Mouse (Mus musculus): ENCODE measurements around the gene Vkorc1l1.

The Vkorc1l1 gene

DNA sequence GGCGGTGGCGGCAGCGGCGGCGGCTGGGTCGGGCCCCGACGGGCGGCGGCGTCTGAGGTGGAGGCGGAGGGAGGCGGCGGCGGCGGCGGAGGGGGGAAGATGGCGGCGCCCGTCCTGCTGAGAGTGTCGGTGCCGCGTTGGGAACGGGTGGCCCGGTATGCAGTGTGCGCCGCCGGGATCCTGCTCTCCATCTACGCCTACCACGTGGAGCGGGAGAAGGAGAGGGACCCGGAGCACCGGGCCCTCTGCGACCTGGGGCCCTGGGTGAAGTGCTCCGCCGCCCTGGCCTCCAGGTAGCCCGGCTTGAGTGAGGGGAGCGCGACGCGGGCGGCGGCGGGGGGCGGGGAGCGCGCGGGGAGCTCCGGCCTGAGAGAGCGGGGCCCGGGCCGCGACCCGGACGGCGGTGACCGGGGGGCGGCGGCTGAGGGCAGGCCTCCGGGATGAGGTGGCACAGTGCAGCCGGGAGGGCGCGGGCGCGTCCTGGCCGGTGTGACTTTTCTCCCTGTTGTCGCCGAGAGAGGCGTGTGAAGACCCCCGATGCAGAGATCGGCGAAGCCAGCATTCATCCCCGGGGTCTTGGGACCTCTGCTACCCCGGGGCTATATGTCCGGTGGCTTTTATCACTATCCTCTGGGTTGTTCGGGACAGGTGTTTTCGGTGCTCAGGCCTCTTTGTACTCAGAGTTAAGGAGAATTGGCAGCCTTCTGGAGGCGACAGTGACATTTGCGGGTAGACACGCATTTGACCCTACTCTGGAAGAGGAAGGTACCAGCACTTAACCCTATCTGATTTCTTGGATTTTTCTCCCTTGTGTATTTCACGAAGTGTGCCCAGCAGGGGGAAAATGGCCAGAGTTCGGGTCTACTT lies 536 bp downstream of the Vkorc1l1 start:
- DNase-seq (ENCODE audit: low spot score in 2 of 2), result peak; percentile 13 to 40

DNA sequence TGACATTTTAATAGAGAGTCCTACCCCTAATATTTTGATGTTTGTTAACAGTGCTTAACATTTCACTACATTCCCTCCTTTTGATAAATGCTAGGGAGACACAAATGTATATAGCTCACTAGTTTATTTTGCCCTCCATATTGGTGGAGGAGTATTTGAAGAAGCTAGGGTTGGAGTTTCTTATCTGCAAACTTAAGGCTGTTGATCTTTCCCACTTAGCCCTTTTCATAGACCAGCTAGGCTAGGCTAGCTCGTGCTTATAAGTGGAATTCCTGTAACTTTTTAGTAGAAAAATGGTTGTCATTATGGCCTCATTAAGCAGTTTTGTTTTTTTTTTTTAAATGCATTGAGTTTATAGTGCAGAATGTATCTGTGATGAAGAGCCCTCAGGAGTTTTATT lies 1.6 kb downstream of the Vkorc1l1 start:
- DNase-seq (ENCODE audit: low spot score in 2 of 2), result no peak

DNA sequence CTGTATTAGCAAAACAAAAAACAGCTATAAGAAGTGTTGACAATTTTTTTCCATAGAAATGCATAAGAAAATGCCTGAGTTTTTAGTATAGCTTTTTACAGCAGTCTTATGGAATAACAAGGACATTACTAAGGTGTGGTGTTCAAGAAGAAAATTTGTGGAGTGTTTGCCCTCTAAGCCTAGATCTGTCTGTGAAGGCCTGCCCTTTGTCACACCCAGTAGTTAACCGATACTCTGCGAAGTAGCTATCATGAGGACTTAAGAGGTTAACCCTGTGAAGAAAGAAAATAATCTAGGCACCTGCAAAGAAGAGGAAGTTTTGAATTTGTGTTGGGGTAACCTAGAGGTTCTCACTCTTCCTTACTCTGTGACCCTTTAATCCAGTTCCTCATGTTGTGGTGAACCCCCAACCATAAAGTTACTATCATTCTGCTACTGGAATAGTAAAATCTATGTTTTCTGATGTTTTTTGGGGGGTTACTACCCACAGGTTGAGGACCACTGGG lies 5.8 kb downstream of the Vkorc1l1 start:
- DNase-seq (ENCODE audit: low spot score in 2 of 2), result no peak

DNA sequence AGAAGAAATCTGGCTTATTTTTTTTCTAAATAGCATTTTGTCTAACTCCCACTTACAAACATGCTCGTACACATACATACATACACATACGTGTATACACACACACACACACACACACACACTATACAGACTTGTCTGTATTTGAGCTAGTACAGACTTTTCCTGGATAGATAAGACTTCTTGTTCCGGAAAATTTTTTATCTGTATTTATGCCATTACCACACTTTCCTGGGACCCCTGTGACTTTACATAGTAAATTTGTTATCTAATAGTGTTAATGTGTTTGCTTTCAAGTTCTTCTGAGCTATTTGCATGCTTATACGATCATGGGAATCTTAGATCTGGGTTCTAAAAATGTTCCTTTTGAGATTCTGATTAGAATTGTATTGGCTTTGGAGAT lies 10.4 kb downstream of the Vkorc1l1 start:
- no peak for DNase-seq (ENCODE audit: low spot score in 2 of 2)

DNA sequence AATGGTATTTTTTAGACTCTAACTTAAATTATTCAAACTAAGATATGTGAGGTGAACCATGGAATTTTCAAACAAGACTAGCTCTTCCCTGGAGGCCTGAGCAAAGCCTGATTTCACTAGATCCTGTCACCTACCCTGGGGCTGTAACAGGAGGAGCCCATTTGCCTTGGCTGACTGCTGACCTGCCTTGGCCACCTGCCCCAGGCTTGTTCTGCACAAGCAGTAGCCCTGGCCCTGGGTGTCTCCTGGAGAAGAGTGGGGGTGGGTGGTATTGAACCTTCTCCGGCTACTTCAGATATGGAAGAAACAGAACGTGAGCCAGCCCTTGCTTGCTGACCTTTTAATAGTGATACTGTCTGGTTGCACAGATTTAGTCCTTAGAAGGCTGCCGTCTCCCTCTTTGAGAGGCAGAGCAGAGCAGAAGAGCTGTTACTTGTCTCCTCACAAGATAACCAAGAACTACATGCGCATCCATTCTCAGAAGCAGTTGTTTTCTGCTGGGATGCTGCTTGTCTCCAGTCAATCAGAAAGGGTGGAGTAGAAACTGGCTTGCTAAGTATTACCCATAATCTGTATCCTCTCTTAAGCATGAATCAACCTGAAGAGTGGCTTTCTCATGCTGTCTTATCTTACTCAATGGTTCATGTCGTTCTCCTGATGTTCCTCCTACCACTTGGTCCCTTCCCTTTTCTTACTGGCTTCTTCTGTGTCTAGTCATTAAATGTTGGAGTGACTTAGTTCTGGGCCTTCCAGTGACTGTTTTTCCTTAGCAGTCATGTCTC lies 12.9 kb downstream of the Vkorc1l1 start:
- DNase-seq (ENCODE audit: low spot score in 2 of 2), result no peak

DNA sequence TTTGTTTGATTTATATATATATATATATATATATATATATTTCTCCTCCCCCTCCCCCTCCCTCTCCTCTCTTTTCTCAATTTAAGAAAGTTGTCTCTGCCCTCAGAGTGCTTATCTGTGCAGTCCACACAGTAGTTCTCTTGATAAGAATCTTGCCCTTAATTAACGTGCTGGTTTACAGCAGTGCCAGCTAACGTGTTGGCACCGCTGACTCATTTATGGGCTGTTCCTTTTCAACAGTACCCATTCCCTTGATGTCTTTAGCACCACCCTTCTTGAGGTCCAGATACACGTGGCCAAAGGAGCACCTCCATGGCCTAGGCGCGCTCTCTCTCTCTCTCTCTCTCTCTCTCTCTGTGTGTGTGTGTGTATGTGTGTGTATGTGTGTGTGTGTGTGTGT lies 14.0 kb downstream of the Vkorc1l1 start:
- peak; percentile 27 to 55 for DNase-seq (ENCODE audit: low spot score in 2 of 2)

DNA sequence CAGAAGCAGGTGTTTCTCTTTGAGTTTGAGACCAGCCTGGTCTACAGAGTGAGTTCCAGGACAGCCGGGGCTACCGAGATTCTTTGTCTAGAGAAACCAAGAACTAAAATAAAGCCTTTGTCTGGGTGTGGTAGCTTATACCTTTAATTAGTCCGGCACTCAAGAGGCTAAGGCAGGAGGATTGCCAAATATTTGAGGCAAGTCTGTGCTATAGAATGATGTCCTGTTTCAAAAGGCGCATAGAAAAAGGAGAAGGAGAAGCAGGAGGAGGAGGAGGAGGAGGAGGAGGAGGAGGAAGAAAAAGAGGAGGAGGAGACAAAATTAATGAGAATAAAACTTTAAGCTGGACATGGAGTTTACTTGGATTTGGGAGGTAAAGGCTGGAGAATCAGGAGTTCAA lies 21.5 kb downstream of the Vkorc1l1 start:
- DNase-seq (ENCODE audit: low spot score in 2 of 2), result no peak

DNA sequence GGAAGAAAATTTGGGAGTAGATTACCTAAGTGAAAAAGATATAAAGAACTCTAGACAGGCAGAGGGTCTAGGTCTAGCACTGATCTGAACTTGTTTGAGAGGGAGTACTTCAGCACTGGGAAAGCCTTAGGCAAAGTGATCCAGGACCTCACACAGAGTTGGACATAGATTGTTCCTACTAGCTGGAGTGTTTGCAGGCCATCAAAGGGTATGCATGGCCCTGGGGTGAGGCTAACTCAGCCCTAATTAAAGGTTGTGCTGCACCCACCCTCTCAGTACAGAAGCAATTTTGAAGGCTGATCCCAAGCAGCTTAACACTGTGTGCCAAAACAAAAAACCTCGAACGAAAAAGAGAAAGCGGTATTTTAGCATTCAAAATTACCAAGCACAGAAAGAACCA lies 24.7 kb downstream of the Vkorc1l1 start:
- no peak for DNase-seq (ENCODE audit: low spot score in 2 of 2)

DNA sequence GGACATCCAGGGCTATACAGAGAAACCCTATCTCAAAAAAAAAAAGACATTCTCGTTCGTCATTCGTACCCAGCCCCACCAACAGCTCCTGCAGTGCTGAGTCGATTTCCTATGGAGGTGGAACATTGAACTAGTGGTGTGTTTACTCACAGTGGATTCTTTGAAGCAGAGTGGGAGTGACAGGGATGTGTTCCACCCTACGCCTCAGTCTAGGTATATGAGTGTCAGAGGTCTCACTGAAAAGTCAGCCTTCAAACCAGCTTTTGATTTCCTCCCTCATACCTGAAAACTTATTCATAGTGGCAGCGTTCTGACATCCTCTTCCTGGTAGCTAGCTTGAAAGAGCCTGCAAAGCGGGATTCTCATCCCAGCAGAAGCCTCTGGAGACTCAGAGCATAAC lies 26.6 kb downstream of the Vkorc1l1 start:
- no peak for DNase-seq (ENCODE audit: low spot score in 2 of 2)

DNA sequence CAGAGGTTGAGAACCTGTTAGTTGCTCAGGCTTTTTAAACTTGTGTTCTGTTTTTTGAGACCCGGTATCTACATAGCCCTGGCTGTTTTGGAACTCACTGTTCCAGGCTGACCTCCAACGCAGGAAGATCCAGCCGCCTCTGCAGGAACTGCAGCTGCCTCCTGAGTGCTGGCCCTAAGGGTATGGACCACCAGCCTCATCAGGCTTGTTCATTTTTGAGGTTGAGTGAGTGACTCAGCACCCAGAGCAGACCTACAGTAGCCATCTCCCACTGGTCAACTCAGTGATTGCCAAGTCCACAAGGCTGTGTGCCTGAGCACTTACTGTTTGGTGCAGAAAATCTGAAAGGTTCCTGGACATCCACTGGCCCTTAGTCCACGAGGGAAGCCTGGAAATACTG lies 29.7 kb downstream of the Vkorc1l1 start:
- DNase-seq (ENCODE audit: low spot score in 2 of 2), result no peak

DNA sequence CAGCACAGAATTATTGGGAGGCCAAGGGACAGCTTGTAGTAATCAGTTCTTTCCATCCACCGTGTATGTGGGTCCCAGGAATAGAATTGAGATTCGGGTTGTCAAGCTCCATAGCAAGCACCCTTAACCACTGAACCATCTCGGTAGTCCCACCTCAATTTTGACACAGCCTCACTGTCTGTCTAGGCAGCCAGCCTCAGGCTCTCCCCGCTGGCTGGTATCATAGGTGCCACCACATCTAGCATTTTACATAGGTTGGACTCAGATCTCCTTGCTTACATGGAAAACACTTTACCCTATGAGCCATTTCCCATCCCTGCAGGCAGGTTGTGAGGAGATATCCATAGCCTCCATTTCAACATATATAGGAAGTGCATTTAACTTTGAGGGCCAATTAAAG lies 32.6 kb downstream of the Vkorc1l1 start:
- DNase-seq (ENCODE audit: low spot score in 2 of 2), result no peak

DNA sequence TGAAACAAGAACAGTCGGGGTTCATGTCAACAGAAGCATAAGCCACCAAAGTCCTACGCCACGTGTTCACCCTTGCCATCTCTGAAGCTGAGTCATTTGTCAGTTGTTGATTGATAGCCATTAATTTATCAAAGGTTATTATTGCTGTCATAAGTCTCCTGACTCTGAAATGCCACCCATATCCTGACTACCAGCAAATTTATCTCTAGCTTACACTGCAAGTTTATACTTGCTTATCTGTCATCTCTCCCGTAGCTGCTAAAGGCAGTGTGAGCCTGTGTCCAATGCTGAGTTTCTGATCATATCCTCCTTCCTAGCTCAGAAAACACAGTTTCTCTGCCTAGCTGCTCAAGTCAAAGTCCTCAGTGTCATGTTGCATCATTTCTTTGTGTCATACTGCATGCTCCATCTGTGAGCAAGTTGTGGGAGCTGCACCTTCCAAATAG lies 33.1 kb downstream of the Vkorc1l1 start:
- peak in 1 of 2 experiments; percentile 27 for DNase-seq (ENCODE audit: low spot score in 2 of 2)

DNA sequence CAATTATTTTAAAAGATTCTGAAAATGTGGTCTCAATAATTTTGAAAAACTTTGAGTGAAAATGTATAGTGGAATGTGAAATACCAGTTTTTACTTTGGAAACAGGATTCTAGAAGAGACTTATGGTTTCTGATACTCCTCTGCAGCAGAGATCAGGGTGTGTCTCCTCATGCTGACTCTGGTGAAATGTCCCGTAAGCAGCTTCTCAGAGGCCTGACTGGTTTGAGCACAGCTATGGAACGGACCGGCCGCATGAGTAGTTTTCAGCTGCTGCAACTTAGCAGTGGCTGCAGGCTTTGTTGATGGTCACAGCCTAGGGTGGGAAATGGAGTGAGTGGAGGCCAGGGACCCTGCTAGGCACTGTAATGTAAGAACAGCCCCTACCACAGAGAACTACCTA lies 36.0 kb downstream of the Vkorc1l1 start:
- DNase-seq (ENCODE audit: low spot score in 2 of 2), result no peak

DNA sequence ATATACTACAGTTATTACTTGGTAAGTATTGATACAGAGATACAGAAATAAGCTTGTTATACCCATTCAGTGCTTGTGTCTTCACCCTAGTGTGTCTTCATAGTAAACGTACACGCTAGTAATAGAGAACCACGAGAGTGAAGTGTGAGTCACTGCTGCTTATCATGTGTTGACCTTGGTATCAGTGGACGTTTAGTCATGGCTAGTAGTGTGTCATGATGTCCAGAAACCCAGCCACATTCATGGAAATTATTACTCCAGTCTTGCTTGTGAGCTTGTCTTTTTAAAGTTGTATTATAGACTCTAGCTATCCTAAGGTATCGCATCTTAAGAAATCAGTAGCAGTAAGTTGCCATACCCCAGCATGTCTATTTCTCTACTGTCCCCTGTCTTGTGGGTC lies 36.8 kb downstream of the Vkorc1l1 start:
- DNase-seq (ENCODE audit: low spot score in 2 of 2), result no peak

DNA sequence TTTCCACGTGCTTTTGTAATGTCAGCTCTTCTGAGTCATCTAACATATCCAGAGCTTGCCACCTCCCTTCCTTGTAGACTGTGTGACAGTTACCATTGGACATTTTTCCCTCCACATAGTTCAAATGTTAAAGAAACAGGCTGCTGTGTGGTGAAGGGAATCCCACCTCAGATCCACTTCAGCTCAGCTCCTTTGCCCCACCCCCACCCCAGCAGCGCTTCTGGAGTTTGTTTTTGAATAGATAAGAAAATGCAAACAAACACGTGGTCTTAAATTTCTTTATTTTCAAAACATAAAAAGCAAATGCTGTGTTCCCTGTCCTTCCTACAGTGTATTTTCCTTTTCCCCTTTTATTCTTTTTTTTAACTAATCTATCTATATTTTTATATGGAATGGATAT lies 38.4 kb downstream of the Vkorc1l1 start:
- DNase-seq (ENCODE audit: low spot score in 2 of 2), result no peak

DNA sequence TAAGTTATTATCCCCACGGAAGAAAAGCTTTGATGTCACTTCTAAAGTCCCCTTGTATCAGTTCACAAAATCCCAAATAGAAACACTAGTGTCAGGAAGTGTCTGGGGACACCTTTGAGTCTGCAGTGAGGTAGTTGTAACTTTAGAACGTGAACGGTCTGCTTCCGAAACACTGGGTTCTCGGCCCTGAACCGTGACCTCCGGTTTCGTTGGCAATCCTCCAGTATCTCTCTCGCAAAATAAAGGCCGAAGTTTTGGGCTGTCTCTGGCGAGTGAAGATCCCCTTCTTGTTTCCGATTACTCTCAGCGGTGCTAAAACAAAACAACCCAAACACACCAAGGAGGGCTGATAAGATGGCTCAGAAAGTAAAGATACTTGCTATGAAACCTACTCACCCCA lies 47.6 kb downstream of the Vkorc1l1 start:
- no peak for DNase-seq (ENCODE audit: low spot score in 2 of 2)

DNA sequence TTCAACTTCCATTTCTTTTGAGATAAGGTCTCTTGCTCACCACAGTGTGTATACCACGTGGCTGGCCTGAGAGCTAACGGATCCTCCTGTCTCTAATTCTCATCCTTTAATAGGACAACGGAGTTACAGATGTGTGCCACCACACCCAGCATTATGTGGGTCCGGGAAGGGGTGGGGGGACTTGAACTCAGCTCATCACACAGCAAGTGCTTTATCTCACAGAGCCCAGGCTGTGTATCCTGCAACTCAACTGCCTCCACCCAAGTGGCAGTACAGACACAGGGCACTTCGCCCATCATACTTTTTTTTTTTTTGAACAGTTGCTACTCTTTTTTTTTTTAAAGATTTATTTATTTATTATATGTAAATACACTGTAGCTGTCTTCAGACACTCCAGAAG lies 50.1 kb downstream of the Vkorc1l1 start:
- peak; percentile 19 to 60 for DNase-seq (ENCODE audit: low spot score in 2 of 2)

DNA sequence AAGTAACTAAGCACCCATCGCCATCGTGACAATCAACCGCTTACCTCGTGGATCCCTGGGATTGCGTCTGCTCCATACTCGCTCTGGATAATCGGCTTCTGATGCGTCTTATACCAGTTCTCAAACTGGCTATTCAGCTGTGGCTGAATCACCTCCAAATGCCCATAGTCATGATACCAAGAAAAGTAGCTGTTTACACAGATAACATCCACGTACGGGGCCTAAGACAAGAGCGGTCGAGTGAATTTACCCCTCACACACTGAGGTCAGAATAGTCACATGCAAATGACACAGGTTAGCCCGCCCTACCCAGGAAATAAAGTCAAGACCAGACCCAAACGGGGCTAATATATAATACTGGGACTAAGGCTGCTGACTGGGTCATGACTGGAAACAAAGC lies 51.6 kb downstream of the Vkorc1l1 start:
- DNase-seq (ENCODE audit: low spot score in 2 of 2), result no peak

DNA sequence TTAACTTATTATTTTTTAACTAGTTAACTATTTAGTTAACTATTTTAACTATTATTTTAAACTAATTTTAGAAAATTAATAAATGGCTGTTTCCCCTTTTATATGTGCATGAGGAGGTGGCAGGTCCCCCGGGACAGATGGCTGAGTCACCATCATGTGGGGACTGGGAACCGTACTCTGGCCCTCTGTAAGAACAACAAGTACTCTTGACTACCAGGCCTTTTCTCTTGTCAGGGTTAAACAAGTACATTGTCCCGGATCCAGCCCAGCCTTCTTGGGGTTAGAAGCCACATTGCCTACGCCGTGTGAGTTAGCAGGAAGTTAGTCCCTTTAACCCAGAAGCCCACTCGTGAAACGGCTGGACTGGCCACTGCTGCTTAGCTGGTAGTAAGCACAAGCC lies 53.2 kb downstream of the Vkorc1l1 start:
- DNase-seq (ENCODE audit: low spot score in 2 of 2), result no peak

DNA sequence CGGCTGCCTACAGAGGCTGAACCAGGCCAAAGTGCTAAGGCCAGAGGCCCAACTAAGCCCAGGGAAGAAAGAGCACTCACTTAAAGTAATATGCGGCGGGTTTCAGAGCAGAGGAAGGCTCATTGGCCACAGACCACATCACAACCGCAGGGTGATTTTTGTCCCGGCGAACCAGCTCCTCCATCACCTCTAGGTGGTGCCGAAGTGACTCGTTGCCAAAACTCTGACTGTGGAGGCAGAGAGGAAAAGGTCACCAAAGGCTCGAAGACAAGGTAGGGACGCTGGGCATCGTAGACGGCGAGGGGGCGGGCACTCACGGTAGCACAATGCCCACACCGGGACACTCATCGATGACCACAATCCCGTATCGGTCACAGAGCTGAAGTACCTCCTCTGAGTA lies 55.9 kb downstream of the Vkorc1l1 start:
- no peak for DNase-seq (ENCODE audit: low spot score in 2 of 2)

DNA sequence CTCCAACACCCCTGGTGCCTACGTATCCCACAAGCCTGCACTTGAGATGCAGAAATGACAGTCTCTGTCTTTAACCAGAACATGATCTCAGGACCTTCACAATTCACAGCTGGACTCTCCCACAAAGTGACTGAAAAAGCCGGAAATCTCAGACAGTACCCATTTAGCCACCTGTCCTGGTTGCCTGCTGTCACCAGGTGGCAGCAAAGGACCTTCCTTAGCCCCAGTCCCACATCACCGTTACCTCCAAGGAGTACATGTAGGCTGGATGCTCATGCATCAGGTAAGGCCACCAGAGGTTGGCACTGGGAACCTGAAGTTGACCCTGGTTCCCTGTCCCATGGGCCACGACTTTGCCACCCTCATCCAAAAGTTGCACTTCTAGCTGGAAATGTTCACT lies 57.3 kb downstream of the Vkorc1l1 start:
- DNase-seq (ENCODE audit: low spot score in 2 of 2), result peak; percentile 51

DNA sequence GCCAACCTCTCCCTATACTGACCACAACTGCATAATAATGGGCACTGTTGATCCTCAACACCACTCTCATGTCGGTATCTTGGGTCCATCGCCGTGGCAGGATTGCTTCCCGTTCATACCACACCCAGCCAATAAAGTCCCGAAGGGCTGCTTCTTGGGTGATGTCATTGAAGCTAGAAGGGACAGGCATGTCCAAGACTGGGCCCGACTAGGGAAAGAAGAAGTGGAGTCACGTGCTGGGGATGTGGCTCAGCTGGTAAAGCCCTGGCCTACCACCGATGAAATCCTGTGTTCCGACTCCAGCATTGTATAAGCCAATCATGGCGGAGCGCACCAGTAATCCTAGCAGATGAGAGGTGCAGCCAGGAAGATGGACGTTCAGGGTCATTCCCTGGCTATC lies 59.0 kb downstream of the Vkorc1l1 start:
- no peak for DNase-seq (ENCODE audit: low spot score in 2 of 2)
